ENCODE assay signal across 10 mouse cellular contexts in genomic region chr10:61826753-61827435, GRCm38 (mm10). TPM values are rescaled to one million over a fixed set of nuclear protein-coding genes. Genes with fewer than 3 reads are reported as not detected.
DNase-seq lines count a peak whose midpoint lies in the region; ATAC-seq and TF ChIP-seq lines count a peak whose summit lies in the region.
"Had no signal": no experiment of that assay in that cellular context is flagged by ENCODE, and none has a peak within 500 bp of the region (broad histone marks: within the 10 kb centered on the region; RNA-seq: fewer than 3 reads in every experiment).

No protein-coding gene starts in this region.

- H3K4me2 ChIP-seq in heart, embryonic 12.5 days: no peak overlapping the region
- no peak overlapping the region for H3K4me2 ChIP-seq in embryonic facial prominence, embryonic 15.5 days (replicated peaks)
- no peak overlapping the region for H3K4me2 ChIP-seq in limb, embryonic 13.5 days (replicated peaks)
- H3K4me2 ChIP-seq: intestine, embryonic 15.5 days had no signal

- H3K9me3 ChIP-seq in heart, embryonic 12.5 days (replicated peaks): no peaks in the 10 kb centered on the region
- no peaks in the 10 kb centered on the region for H3K9me3 ChIP-seq in E14TG2a.4 (ENCODE audit: low read length)
- H3K9me3 ChIP-seq in embryonic facial prominence, embryonic 15.5 days (replicated peaks): no peaks in the 10 kb centered on the region
- no peaks in the 10 kb centered on the region for H3K9me3 ChIP-seq in limb, embryonic 13.5 days
- H3K9me3 ChIP-seq: intestine, embryonic 15.5 days had no signal

- DNase-seq in heart, adult 11 months: peak; percentile 86
- DNase-seq in spleen, adult 18-20 months: no peak
- DNase-seq in thymus, postnatal 4 days: no peak
- DNase-seq: right cerebral cortex, postnatal 14 days had no signal

- no peak overlapping the region for H3K9ac ChIP-seq in heart, embryonic 12.5 days
- no peak overlapping the region for H3K9ac ChIP-seq in embryonic facial prominence, embryonic 15.5 days
- no peak overlapping the region for H3K9ac ChIP-seq in limb, embryonic 13.5 days
- H3K9ac ChIP-seq: intestine, embryonic 15.5 days had no signal

- H3K27me3 ChIP-seq in heart, embryonic 12.5 days (replicated peaks): no peaks in the 10 kb centered on the region; the same call in 1 of the 2 replicates
- H3K27me3 ChIP-seq in E14TG2a.4 (ENCODE audit: insufficient read depth, low read length): peaks cover 33% of the 10 kb centered on the region
- no peaks in the 10 kb centered on the region for H3K27me3 ChIP-seq in embryonic facial prominence, embryonic 15.5 days
- no peaks in the 10 kb centered on the region for H3K27me3 ChIP-seq in limb, embryonic 13.5 days
- H3K27me3 ChIP-seq: intestine, embryonic 15.5 days had no signal

- WGBS in heart, embryonic 12.5 days: 45% methylated on average over 16 of the region's 16 CpGs
- 21% methylated on average over 16 of the region's 16 CpGs for WGBS in embryonic facial prominence, embryonic 15.5 days
- 19% methylated on average over 16 of the region's 16 CpGs for WGBS in limb, embryonic 13.5 days

- H3K4me1 ChIP-seq in heart, embryonic 12.5 days (replicated peaks): peaks cover 20% of the 10 kb centered on the region
- peaks cover 82% of the 10 kb centered on the region for H3K4me1 ChIP-seq in E14TG2a.4 (replicated peaks; ENCODE audit: low read depth, low read length)
- H3K4me1 ChIP-seq in embryonic facial prominence, embryonic 15.5 days: peaks cover 51% of the 10 kb centered on the region
- H3K4me1 ChIP-seq in limb, embryonic 13.5 days: peaks cover 77% of the 10 kb centered on the region

- no peak for ATAC-seq in heart, embryonic 12.5 days (ENCODE audit: insufficient number of reproducible peaks, low FRiP score)
- ATAC-seq in embryonic facial prominence, embryonic 15.5 days (ENCODE audit: insufficient number of reproducible peaks, low FRiP score, low TSS enrichment, low read depth): no peak
- ATAC-seq in limb, embryonic 13.5 days (ENCODE audit: low FRiP score, low read depth): 0 out of 2 replicates have a peak, but pooled peaks have one; percentile 44
- no peak for ATAC-seq in erythroid progenitor cell, adult 5-6 weeks (replicated peaks; ENCODE audit: low FRiP score, poor library complexity, severe bottlenecking)
- ATAC-seq: intestine, embryonic 15.5 days had no signal

- H3K27ac ChIP-seq in heart, embryonic 12.5 days (ENCODE audit: poor library complexity, severe bottlenecking): no peak overlapping the region
- 0 out of 2 replicates have a peak overlapping the region, but pooled peaks have one; percentile 36 for H3K27ac ChIP-seq in embryonic facial prominence, embryonic 15.5 days (replicated peaks)
- H3K27ac ChIP-seq in limb, embryonic 13.5 days: peak overlapping the region; percentile 73; the same call in 1 of the 2 replicates
- H3K27ac ChIP-seq: intestine, embryonic 15.5 days had no signal

- TF ChIP-seq CTCF in E14TG2a.4 (conservative IDR thresholded peaks at IDR 0.05; ENCODE audit: low read length): no peak

- H3K36me3 ChIP-seq in heart, embryonic 12.5 days: no peaks in the 10 kb centered on the region
- no peaks in the 10 kb centered on the region for H3K36me3 ChIP-seq in E14TG2a.4 (ENCODE audit: insufficient read depth, low read length)
- H3K36me3 ChIP-seq in embryonic facial prominence, embryonic 15.5 days: no peaks in the 10 kb centered on the region
- no peaks in the 10 kb centered on the region for H3K36me3 ChIP-seq in limb, embryonic 13.5 days
- H3K36me3 ChIP-seq: intestine, embryonic 15.5 days had no signal

- no peak overlapping the region for H3K4me3 ChIP-seq in heart, embryonic 12.5 days
- peak overlapping the region; percentile 63 for H3K4me3 ChIP-seq in E14TG2a.4 (replicated peaks; ENCODE audit: low read length)
- no peak overlapping the region for H3K4me3 ChIP-seq in embryonic facial prominence, embryonic 15.5 days (replicated peaks)
- H3K4me3 ChIP-seq in limb, embryonic 13.5 days: no peak overlapping the region
- H3K4me3 ChIP-seq: intestine, embryonic 15.5 days had no signal

RNA-seq across cellular contexts. Expression of gene H2afy2, which starts 42.9 kb away (rescaled TPM):
- 72.7 and 76.0 TPM in 2 replicates for polyA plus RNA-seq in heart, embryonic 12.5 days (2016; fragmentation: Nextera tagmentation; extraction: Ambion mirVana)
- polyA plus RNA-seq in embryonic facial prominence, embryonic 15.5 days (2015; fragmentation: Nextera tagmentation; extraction: Ambion mirVana): 159 and 168 TPM in 2 replicates
- 266 and 267 TPM in 2 replicates for polyA plus RNA-seq in limb, embryonic 13.5 days (2015; fragmentation: Nextera tagmentation; extraction: Ambion mirVana)
- not detected in 2 replicates for total RNA-seq in erythroid progenitor cell, adult 5-6 weeks (2015; ENCODE audit: low replicate concordance)
- total RNA-seq in erythroid progenitor cell, adult 5-6 weeks (2017; ENCODE audit: low replicate concordance): not detected in 2 replicates
